ENCODE assay signal across 18 mouse cellular contexts in the genomic region with DNA sequence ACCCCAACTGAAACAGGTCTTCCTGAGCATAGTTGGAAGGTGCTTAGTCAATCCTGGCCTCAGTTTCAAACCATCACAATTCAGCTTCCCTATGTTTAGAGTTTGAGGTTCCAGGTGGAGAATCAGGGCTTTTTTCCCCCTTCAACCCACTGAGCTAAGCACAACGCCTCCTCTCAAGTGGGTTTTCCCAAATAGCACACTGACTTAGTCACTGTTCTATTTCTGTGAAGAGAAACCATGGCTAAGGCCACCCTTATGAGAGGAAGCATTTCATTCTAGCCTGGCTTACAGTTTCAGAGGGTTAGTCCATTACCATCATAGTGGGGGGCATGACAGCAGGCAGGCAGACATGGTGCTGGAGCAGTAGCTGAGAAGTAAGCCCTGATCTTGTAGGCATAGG.
DNase-seq lines count a peak whose midpoint lies in the region; TF ChIP-seq lines count a peak whose summit lies in the region.
"Had no signal": no experiment of that assay in that cellular context is flagged by ENCODE, and none has a peak within 500 bp of the region (broad histone marks: within the 10 kb centered on the region; RNA-seq: fewer than 3 reads in every experiment).

No protein-coding gene starts in this region.

- H3K27ac ChIP-seq in embryonic fibroblast, embryonic 13.5 days (ENCODE audit: insufficient read depth, low read length), result peak overlapping the region; percentile 79; the same call in 1 of the 2 replicates
- H3K27ac ChIP-seq: embryonic facial prominence, embryonic 10.5 days; embryonic facial prominence, embryonic 12.5 days; forebrain, embryonic 13.5 days; forebrain, embryonic 15.5 days had no signal

- DNase-seq in 3134 (ENCODE audit: extremely low read depth, insufficient read length, low spot score) (peak; percentile 53), 3T3-L1 (ENCODE audit: low read depth, low spot score) (peak; percentile 39)
- no peak for DNase-seq in right cerebral cortex, postnatal 10 days (ENCODE audit: low spot score in 2 of 2)
- DNase-seq in kidney, postnatal 25 days, result no peak
- DNase-seq: adrenal gland, adult 2 months; adrenal gland, postnatal 10 days; adrenal gland, postnatal 25 days; cerebellum, adult 11-12 months; cerebellum, adult 2 months; cerebellum, adult 9-10 months; cerebellum, postnatal 10 days; cerebellum, postnatal 25 days; forebrain, postnatal 0 days had no signal

- no peak for TF ChIP-seq CTCF in embryonic fibroblast, embryonic 13.5 days (IDR thresholded peaks at IDR 0.05; ENCODE audit: borderline replicate concordance, insufficient read depth, low read length)

- no peak for TF ChIP-seq POLR2A in embryonic fibroblast, embryonic 13.5 days (IDR thresholded peaks at IDR 0.05; ENCODE audit: low read depth, low read length)

- H3K4me3 ChIP-seq in embryonic fibroblast, embryonic 13.5 days (ENCODE audit: insufficient read depth, low read length), result no peak overlapping the region
- H3K4me3 ChIP-seq: embryonic facial prominence, embryonic 10.5 days; embryonic facial prominence, embryonic 12.5 days; forebrain, embryonic 13.5 days; forebrain, embryonic 15.5 days had no signal

- peaks cover 10% of the 10 kb centered on the region for H3K4me1 ChIP-seq in embryonic fibroblast, embryonic 13.5 days (ENCODE audit: control insufficient read depth, insufficient read depth, low read length)
- H3K4me1 ChIP-seq: forebrain, embryonic 13.5 days; forebrain, embryonic 15.5 days had no signal

Comparison
In these comparisons a context has a peak if more than half of its experiments do, and no peak if none do; other contexts are left out.
1. DNase-seq: peak in 3134 (single experiment) and 3T3-L1 (single experiment); none in right cerebral cortex, postnatal 10 days (0 of 2) and kidney, postnatal 25 days (0 of 2).